Mouse (Mus musculus): ENCODE results near the gene Ticam1. TPM values are rescaled to one million over a fixed set of nuclear protein-coding genes. Genes with fewer than 3 reads are reported as not detected.

Ticam1 gene
- polyA plus RNA-seq, 1 experiment = 4.5 TPM

DNA sequence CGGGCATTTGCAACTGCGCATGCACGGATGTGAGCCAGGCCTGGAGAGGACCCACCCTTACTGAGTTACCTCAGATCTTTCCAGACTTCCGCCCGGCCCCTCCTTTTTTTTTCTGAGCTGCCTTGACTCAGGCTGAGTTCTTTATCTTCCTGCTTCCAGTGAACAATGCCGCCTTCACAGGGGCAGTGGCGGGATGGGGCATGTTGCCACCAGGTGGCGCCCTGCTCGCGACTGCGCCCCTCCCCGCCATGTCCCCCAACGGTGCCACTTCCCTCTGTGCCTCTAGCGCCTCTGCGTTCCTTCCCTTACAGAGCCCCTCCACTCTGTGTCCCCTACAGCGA lies 14.6 kb upstream of the Ticam1 start:
- DNase-seq (ENCODE audit: extremely low spot score in 1 of 2, low spot score in 1 of 2) = peak in 1 of 2 experiments; percentile 68

- DNase-seq (ENCODE audit: extremely low spot score in 1 of 2, low spot score in 1 of 2) = peak in 1 of 2 experiments; percentile 71
These were observed 14.0 kb upstream of the Ticam1 start for GRCm38 (mm10) chr17:56290388-56291170.

GRCm38 (mm10) chr17:56289371-56290331 lies 13.1 kb upstream of the Ticam1 start:
- DNase-seq (ENCODE audit: extremely low spot score in 1 of 2, low spot score in 1 of 2) = no peak

GRCm38 (mm10) chr17:56288866-56289265 lies 12.3 kb upstream of the Ticam1 start:
- no peak for DNase-seq (ENCODE audit: extremely low spot score in 1 of 2, low spot score in 1 of 2)

DNA sequence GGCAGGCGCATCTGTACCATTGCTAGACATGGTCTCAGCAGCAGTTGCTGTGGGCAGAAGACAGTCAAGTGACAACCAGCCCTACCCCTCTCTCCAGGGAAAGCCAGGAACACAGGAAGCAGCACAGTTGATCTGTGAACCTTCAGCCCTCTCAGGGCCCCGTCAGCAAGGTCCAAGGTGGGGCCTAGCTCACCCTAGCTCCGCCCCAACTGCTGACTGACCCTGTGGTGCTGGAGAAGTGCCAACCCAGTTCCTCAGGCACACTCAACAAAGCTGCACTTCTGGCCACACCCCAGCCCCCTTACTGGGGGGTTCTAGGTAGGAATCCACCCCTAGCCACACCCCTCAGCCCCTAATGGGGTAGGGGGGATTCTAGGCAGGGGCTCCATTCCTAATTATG lies 11.2 kb upstream of the Ticam1 start:
- no peak for DNase-seq (ENCODE audit: extremely low spot score in 1 of 2, low spot score in 1 of 2)

- no peak for DNase-seq (ENCODE audit: extremely low spot score in 1 of 2, low spot score in 1 of 2)
These were observed 9.4 kb upstream of the Ticam1 start for GRCm38 (mm10) chr17:56285995-56286394.

- DNase-seq (ENCODE audit: extremely low spot score in 1 of 2, low spot score in 1 of 2) = peak in 1 of 2 experiments; percentile 70
These were observed 6.7 kb upstream of the Ticam1 start for GRCm38 (mm10) chr17:56283316-56283715.

DNA sequence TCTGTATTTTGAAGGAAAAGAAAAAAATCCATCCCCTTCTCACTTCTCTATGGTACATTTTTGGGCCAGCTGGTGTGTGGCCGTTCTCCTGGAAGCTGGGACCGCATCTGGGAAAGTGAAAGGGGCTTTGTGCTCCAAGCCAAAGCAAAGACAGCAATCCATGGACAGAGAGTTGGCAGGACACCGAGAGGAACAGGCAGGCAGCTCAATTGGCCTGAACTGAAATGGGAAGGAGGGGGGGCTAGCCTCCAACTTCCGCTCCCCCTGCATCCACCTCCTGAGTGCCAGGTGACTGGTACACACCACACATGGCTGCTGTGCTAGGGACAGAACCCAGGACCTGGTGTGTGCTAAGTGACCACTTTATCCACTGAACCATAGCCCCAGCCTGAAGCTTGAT lies 6.2 kb upstream of the Ticam1 start:
- no peak for DNase-seq (ENCODE audit: extremely low spot score in 1 of 2, low spot score in 1 of 2)

DNA sequence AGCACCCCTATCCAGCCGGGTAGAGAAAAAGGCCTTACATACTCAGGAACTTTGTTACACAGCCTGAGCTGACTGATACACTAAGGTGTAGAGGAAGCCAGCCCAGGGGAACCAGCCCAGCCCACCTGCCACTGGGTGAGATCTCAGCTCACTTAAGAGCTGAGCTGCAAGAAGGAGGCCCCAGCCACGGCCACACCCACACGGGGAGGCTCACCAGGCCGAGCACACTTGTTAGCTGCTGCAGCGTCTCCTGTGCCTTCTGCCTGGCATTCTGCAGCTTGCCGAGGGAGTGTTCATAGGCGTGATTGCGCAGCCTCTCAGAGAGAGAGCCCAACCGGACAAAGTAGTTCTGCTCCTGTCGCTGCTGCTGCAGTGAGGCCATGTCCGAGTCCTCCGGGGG lies 4.6 kb upstream of the Ticam1 start:
- DNase-seq (ENCODE audit: extremely low spot score in 1 of 2, low spot score in 1 of 2) = no peak

GRCm38 (mm10) chr17:56279481-56280155 lies 3.0 kb upstream of the Ticam1 start:
- no peak for DNase-seq (ENCODE audit: extremely low spot score in 1 of 2, low spot score in 1 of 2)

DNA sequence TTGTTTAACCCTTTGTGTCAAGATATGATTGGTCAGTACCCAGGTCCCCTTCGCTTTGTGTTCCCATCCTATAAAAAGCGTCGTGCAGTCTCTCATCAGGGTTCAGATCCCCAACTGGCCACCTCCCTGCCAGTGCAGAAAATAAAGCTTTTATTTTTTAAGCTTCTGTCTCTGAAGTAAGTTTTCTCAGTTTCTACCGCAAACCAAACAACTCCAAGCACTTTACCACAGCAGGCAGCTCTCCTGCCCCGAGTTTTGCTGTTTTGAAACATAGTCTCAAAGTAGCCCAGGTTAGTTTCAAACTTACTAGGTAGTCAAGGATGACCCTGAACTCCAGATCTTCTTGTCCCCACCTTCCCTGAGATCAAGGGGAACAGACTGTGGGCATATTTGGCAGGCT lies 1.8 kb upstream of the Ticam1 start:
- no peak for DNase-seq (ENCODE audit: extremely low spot score in 1 of 2, low spot score in 1 of 2)

DNA sequence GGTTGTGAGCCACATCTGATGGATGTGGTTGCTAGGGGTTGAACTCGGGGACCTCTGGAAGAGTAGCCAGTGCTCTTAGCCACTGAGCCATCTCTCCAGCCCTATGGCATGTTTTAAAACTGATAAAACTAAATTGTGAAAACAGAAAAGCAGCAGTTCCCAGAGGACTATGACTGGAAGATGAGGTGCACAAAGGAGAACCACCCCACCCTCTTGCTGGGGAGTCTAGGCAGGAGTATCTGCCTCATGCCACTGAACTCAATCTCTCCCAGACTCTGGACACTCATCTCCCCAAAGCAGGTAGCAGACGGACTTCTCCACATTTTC lies 944 bp upstream of the Ticam1 start:
- no peak for DNase-seq (ENCODE audit: extremely low spot score in 1 of 2, low spot score in 1 of 2)

DNA sequence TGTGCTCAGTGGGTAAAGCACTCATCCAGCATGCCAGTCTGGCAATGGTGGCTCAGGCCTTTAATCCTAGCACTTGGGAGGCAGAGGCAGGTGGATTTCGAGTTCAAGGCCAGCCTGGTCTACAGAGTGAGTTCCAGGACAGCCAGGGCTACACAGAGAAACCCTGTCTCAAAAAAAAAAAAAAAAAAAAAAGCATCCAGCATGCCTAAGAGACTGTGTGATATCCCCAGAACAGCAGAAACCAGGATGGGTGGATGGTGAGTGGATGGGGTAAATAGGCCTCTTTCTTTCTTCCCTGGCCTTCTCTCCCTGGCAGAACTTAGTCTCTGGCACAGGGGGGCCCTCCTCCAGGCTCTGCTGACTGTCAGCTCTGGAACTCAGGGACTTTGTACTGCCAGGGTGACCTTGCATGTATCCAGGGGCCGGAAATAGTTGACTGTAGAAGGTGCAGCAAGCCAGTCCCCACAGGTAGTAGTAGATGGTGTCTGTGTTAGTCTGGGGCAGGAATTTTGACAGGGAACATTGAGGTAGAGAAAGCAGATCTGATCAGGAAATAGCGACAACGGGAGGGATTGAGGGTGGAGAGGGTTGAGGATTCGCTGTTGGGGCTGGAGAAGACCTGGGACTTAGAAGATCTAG lies 625 bp downstream of the Ticam1 start:
- no peak for DNase-seq (ENCODE audit: extremely low spot score in 1 of 2, low spot score in 1 of 2)

- DNase-seq (ENCODE audit: extremely low spot score in 1 of 2, low spot score in 1 of 2) = no peak
These were observed 2.6 kb downstream of the Ticam1 start for GRCm38 (mm10) chr17:56273986-56274385.

- DNase-seq (ENCODE audit: extremely low spot score in 1 of 2, low spot score in 1 of 2) = no peak
These were observed 3.1 kb downstream of the Ticam1 start for GRCm38 (mm10) chr17:56273482-56273881.

DNA sequence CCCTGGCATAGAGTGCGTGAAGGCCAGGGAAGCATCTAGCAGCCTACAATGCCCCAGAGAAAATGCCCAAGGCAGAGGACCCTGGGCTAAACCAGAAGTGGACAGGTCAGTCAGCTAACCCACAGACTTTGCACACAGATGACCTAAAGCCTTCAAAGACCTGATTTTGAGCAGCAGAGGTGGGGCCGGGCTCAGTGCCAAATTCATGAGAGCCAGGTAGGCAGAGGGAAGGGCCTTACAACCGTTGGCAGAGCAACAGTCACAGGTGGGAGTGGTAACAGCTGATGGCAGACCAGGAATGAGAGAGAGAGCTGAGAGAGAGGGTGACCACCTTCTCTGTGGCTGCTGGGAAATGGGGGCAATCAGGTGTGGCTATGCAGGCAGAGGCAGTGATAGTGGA lies 3.9 kb downstream of the Ticam1 start:
- DNase-seq (ENCODE audit: extremely low spot score in 1 of 2, low spot score in 1 of 2) = no peak

DNA sequence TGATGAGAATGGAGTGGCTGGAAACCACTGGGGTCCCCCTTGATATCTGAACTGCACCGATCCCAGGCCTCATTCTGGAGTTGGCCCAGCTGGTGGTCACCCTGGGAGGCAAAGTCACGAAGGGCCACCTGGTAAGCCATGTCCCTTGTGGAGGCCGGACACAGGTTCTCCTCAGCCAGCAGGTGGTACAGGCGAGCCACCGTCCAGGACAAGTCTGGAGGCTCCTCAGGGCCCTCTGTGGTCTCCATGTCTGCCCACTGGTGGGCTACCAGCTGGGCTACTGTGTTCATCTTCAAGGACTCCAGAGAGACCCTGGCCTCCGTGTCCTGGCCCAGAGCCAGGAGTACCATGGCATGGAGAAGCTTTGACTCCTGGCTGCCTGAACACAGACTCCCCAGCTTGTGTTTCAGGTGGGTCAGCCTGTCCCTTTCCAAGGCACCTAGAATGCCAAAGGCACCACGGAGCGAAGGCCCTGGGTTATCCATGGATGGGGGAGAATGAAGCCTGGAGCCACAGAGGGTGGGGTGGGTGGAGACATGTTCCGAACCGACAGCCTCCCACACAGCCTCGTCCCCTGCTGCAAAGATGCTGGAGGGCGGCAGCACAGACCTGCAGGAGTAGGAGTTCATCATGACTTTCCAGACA lies 4.9 kb downstream of the Ticam1 start:
- DNase-seq (ENCODE audit: extremely low spot score in 1 of 2, low spot score in 1 of 2) = no peak

DNA sequence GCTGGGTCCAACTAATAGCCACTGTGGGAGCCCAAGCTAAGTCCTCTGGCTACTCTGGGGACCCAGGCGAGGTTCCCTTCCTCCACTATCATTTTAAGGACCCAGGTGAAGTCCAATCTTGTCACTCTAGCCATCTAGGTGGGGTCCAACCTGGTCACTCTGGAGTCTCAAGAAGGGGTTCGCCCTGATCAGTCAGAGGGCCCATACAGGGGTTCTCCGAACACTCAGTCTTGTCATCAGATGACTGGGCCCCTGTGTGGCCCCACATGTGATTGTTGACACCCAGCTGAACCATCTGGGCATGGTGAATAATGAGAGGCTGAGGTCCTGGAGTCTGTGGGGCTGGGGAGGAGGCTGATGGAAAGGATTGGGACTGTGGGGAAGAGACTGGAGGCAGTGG lies 6.8 kb downstream of the Ticam1 start:
- no peak for DNase-seq (ENCODE audit: extremely low spot score in 1 of 2, low spot score in 1 of 2)

DNA sequence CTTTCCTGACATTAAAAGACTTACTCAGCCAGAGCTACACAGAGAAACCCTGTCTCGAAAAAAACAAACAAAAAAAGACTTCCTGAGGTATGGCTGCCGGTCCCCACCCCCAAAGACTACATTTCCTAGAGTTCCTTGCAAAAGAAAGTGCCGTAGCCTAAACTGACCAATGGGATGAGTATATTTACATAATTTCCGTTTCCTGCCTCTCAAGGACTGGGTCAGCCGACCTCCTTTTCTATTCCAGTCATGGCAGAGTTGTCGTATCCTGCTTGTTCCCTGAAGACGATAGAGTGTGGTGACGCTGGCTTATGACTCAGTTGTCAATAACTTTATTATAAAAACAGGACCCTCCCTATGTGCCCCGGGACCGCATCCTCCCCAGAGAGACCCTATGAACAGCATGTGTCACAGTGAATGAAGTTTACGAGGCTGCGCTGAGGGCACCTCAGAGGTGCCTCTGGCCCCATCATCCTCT lies 7.4 kb downstream of the Ticam1 start:
- DNase-seq (ENCODE audit: extremely low spot score in 1 of 2, low spot score in 1 of 2) = peak; percentile 74 to 86

GRCm38 (mm10) chr17:56266271-56266670 lies 10.3 kb downstream of the Ticam1 start:
- peak; percentile 87 to 88 for DNase-seq (ENCODE audit: extremely low spot score in 1 of 2, low spot score in 1 of 2)

Measured in frontal cortex, adult 2 months (tissue).